Mouse (Mus musculus) 3134 (cell line): Measurements from ENCODE around the gene Tnip3.

ENCODE experiments used
- DNase-seq: peaks from one replicate; pipeline ENCODE4 v3.0.0-alpha.2; 2011; ENCODE audit warnings: low spot score; ENCODE audit not compliant: insufficient read length; ENCODE audit errors: extremely low read depth

Gene Tnip3

DNA sequence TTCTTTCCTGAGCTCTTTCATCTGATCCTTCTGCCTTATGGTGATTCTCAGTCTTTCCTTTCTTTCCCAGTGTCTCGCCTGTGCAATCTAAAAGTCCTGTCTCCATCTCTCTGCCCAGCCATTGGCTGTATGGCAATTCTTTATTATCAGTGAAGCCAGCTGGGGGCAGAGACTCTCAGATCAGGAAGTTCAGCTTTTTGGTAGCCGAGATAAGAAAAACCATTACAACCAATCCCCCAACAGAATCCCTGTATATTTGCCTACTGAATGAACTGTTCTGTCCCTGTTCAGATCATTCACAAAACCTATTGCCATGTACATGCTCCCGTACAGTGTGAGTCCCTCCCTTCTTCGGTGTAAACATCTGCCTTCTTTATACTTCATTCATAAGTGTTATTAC is 57.9 kb downstream of the Tnip3 start:
- DNase-seq: no peak

DNA sequence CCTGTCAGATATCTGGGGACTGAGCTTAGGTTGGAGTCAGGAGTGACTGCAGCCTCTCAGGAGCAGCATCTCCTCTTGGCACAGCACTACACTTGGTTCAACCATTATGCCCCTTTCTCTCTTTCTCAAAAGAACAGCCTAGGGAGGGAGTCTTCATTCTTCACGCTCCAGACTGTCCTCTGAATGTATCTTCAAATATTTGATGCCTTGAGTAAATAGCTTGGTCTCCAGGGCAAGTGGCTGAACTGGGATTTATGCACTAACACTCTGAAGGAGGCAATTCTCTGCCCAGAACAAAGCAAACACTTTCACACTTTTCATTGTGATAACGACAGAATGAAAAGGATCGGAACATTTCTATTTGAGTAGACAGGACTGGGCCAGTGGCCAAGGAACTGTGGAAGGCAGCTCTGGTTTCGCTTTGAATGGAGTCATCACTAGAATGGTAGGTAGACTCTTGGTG is 59.8 kb downstream of the Tnip3 start:
- DNase-seq: no peak

DNA sequence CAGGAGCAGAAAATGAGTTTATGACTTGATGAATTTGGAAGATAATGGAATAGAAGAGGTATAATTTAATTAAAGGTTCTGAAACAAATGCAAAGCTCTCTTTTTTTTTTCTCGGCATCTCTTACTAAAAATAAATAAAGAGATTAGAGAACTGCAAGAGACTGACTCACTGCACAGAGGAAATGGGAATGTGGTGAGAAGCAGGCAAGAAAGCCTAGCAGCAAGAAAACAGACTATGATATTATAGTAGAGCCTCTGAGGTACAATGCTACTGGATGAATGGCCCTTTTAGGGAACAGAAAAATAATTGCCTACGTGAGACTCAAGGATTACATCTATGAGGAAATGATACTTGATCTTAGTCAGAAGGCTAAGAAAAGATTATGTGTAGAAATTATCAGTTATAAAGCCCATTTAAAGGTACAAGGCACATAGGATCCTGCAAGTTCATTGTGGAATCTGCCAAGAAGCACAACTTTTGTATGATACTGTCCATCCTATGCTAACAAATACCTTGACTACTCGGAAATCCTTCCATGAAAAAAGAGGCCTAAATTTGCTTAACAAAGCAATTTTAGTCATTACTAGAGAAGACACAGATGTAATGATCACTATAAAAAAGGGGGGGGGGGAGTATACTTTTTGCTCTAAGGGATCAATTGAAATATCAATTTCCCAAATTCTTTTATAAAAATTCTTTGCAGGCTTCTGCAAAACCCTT is 60.4 kb downstream of the Tnip3 start:
- DNase-seq: peak; percentile 25

DNA sequence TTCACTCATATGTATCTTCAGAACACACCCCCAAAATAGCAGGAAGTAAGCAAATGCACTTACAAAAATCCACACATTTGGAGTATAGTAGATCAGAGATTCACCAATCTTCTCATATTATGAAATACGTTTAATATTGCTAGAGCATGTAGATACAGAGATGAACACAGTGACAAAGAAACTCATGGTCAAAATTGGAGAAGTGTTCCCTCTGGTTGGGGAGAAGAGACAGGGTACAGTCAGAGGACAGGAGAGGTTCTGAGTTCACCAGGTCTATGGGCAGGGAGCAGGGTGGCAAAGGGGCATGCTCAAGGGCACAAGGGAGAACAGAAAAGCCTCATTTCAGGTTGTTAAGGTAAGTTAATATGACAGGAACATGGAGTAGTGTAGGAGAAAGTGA is 63.7 kb downstream of the Tnip3 start:
- DNase-seq: no peak

DNA sequence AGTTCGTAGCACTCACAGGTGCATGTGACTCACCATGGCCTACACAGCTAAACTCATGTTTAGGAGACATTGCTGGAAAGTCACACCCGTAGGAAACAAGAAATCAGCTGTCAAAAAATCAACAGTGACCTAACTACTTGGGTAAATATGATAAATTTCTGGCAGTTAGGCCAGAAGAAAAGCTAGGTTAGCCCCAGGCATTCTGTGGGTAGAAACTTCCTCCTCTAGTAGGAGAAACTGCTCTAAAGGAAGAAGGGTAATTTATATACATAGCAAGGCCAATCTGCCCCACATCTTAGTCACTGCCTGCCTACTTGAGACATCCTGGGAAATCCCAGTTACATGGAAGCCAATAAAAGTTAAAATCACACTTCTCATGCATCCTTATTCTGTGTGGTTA is 64.9 kb downstream of the Tnip3 start:
- no peak for DNase-seq

DNA sequence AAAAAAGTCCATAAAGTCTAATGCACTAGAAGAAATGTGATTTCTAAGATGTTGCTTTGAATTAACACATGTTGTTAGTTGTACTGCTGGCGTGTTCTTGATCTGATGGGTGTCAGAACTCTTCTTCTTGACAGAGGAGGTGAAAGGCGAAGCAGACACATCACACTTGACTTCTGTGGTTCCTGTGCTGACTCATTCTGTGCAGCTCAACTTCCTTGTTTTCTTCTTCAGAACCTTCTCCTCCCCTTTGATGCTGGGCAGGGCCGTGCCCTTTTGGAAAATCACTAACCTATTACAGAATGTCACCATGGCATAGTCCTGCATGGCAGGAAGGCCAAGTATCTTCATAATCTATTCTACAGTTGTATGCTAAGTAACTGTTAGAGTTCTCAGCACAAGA is 69.1 kb downstream of the Tnip3 start:
- no peak for DNase-seq

DNA sequence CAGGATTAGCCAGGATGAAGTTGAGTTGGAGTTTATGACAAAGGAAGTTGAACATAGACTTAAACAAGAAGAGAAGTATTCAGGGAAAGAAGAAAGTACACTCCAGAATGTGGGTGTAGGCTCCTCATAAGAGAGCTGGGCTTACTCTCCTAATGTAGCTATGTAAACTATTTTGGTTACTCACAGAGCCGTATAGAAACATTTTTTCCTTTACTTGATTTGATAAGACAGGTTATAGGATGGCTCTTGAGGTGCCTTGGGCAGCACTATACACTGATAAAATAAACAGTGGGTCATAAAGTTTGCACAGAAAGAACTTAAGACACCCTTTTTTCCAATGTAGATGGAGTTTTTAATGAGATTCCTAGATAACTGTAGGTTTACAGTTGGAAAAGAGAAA is 70.3 kb downstream of the Tnip3 start:
- DNase-seq: no peak

DNA sequence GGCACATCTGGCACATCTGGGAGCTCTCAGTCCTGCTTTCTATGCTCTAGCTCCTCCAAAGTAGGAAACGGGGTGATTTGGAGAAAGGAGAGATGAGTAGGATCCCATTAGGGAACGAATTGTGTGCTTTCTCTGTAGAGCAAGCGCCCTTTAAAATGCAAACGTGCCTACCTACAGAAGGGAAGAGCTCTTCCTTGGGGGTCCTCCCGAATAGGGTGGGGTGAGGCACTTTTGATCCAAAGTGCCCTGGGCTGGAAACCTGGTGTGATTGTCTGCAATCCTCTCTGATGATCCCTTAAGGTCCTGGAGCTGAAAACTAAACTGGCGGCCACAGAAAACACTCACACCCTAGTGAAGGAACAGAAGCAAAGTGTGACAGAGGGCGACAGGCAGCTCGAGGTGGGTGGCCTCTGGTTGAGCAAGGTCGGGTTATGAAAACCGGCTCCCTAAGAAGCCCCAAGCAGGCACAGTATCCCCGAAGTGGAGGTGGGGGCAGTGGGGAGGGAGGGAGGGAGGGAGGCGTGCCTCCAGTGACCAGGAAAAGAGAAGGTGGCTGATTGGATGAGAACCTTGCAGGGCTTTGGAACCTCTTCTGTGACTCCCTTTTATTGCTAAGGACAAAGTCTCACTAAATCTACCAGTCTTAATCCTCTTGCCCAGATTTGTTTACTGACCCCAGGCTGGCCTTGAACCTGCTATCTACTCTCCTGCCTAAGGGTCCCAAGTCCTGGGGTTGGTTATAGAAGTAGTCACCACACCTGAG is 72.1 kb downstream of the Tnip3 start:
- no peak for DNase-seq

DNA sequence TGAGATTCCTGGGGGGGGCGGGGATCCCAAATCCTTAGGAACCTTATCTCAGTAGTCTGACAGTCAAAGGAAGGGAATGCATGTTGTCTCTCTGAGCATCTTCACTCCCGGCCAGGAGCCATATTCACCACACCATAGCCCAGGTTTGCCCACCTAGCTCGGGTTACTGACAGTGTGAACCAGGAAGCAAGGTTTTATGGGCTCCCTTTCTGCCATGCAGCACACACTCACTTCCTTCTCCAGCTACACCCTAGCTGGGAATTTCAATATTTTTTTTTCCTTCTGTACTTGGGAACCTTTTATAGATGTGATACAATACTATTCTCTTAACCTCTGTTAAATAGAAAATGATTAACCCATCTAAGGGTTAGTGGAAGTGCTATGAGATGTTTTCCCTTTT is 73.4 kb downstream of the Tnip3 start:
- no peak for DNase-seq

DNA sequence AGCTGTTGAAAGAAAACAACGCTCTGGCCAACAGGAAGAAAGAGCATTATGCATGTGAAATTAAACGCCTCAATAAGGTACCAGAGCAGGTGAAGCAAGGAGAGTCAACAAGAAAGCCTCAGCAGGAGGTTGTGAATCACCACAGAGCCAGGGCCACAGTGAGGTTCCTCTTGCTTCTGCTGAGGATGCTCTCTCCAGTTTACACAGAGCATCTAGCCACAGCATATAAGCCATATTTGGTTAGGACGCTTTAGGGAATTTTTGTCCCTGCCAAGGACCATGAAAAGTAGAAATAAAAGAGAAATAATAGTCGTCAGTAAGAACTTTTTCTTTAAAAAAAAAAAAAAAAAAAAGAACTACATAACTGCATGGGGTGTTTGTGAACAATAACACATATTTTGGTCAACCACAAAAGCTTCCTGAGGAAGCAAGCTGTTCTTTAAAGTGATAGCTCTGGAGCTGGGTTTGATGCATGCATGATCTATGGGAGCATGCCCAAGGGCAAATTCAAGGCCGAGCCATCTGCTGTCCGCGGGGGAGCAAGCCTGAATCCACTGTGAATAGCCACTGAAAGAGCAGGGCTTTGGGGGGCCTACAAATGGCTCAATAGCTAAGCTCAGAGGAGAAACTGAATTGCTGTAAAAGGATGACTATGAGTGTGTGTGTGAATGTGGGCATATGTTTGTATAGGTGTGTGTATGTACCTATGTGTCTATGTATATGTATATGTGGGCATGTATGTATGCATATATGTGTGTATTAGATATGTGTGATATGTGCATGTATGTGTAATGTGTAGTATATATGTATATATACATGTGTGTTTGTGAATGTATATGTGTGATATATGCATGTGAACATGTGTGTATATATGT is 75.0 kb downstream of the Tnip3 start:
- no peak for DNase-seq

DNA sequence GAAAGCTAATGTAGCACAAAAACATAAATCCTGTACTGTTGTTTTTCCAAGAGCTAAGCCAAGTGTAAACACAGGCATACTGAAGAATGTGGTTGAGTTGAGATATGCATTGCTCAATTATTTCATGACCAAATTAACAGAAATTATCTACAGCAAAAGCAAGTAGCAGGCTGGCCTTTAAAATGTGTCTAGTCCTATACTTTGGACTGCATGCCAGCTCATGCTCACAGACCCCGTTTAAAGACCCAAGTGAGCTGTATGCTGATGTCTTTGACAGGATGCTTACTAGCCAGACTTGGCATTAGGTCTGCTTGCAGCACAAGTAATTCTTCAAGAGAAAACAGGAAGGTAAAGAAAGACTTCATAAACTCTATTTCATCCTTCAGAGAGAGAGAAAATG is 75.8 kb downstream of the Tnip3 start:
- no peak for DNase-seq

DNA sequence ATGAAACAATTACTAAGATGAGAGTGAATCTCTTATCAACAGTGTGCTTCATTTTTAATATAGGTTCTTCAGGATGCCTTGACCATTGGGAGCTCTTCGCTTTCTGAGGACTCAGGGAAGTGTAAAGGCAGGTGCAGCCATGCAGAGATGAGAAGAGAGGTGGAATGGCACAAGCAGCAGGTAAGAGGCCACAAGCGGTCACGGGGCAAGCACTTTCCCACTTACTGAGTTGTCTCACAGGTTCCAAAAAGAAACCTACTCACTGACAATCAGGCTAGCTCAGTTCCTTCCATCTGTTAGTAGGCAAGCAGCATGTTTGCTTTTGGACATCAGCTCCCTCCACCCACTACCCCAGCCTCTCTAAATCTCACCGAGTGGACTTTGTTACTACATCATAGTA is 80.7 kb downstream of the Tnip3 start:
- no peak for DNase-seq

DNA sequence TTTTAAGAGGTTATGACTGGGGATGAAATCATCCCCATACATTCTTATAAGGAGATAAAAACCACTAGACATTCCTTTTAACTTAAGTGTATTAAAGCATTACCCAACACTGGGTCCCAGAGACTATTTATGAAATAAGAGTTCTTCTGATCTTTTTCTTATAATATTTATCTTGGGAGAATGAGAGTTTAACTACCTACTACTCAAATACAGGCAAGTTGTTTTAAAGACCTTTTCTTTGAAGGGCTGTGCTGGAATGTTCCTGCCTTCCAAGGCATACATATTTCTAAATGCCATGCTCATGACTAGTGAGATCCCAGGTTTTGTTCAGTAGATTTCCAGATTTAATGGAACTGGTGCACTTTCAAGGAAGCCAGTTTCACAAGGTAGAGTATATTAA is 81.8 kb downstream of the Tnip3 start:
- peak; percentile 58 for DNase-seq

DNA sequence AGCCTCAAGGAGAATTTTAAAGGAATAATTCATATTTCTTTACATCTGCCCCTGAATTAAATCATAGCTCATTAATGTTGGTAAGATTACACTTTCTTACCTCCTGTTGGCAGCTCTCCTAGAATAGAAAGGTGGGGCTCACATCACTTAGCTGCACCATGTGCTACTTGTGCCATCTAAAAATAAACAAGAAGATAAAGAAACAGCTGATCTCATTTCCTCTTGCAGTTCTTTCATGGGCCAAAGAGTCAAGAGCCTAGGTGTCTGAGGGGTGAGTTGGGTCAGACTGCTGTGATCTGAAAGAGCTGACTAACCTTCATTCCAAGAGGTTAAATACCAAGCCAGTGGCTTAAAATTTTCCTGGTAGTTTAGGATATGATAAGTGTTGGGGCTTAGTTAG is 86.7 kb downstream of the Tnip3 start:
- no peak for DNase-seq

DNA sequence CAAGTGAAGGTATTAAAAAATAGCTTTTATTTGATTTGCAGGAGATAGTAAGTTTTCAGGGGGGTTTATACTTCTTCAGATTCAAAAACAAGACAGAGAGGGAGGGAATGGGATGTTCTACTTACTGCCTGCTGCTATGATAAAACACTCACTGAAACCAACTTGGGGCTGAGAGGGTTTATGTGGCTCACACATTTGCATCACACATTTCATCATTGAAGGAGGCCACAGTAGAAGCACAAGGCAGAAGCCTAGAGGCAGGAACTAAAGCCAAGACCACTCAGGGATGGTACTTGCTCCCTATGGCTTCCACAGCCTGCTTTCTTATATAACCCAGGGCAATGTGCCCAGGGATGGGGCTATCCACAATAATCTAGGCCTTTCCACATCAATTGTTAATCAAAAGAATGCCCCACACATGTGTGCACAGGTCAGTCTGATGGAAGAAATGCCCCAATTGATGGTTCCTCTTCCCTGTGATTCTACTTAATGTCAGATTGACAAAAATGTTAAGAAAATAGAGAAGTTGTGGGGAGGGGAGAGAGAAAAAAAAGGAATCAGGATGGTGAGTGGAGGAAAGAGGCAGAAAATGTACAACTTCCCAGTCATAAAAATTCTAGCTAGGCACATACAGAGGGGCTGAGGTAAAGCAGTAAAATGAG is 88.9 kb downstream of the Tnip3 start:
- no peak for DNase-seq

DNA sequence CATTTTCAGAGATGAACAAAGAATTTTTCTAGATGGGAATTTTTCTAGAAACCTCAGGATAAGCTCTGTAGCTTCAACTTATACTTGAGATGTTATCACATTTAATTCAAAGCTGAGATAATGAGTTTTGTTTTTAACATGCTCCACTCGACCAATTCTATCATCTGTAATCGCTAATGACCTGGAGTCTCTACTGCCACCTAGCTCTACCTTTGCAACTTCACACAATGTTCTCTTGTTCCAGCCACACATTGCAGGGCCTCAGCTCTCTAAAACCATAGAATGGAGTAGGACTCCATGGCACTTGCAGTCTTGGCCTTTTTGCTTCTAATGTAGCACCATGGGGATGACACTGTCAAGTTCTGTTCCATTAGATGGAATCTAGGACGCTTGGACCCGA is 90.5 kb downstream of the Tnip3 start:
- no peak for DNase-seq

DNA sequence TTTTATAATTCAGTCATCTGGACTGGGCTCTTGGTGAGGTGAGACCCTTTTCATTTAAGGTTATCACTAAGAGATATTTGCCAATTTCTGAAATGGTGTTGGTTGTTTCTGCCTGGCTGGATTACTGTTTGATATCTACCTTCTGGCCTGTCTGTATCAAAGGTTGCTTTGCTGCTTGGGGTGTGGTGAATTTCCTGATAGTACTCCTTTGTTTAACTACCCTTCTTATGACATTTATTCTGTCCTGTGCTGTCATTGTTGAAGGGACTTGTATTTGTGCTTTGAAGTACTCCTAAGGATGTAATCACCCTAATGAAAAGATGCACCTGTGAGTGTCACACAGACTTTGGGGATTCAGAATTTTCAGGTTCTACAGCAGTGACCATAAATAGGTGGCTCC is 96.1 kb downstream of the Tnip3 start:
- DNase-seq: no peak

DNA sequence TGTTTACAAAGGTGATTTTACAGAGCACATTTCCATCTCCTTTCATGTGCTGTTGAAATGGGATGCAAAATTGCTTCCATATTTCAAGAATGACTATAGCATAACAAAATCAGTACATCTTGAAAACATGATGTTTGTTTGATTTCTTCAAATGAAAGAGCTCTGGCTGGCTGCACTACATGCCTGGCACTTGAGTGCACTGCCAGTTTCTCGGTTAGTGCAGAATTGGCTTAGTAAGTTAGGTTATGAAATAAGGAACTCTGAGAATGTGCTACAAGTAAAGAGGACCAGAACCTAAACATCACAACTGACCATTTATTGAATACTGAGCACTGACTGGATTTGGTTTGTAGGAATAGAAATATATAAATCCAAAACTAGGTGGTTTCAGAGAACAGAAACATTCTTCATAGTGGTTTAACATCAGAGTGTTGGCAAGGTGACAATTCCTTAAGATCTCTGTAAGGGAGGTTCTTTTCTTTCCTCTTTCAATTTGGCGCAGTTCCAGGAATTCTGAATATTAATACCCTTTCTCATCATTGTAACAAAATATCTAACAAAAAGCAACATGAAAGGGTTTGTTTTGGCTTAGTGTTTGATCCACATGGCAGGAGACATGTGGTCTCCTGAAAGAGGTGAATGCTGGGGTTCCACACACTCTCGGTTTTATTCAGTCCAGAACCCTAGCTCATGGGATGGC is 98.1 kb downstream of the Tnip3 start:
- no peak for DNase-seq

DNA sequence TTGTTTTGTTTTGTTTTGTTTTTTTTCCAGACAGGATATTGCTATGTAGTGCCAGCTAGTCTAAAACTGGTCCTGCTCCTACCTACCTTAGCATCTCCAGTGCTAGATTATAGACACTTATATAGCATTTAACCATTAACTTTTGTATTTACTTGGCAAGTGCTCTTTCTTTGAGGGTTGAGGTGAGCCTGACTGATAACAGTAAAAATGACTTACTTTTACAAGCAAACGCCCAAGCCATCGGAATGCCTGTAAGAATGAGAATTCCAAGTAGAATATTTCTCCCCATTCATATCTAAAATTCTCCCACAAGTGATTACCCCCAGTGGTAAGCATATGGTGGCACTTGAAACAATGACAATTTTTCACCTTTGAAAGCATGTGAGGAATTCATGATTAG is 105.5 kb downstream of the Tnip3 start:
- DNase-seq: no peak

DNA sequence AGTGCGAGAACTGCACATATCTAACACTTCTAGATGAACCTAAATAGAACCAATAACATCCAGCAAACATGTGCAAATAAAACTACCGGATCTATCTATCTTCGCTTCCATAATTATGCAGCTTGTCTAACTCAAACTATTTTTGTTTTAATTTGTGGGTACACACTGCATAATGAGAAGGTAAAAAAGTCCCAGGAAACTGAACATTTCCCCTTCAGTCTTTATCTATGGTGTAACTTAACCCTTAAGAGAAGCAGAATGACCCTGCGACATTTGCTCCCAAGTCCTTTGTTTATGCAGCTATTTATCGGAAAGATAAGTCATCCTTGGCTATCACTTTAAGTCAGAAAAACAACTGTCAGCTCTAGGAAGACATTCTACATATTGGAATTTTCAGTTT is 107.1 kb downstream of the Tnip3 start:
- no peak for DNase-seq
